Mouse (Mus musculus) myocyte (in vitro differentiated cells): Measurements from ENCODE around the gene Ehbp1l1. TPM values are rescaled to one million over a fixed set of nuclear protein-coding genes. Genes with fewer than 3 reads are reported as not detected.

ENCODE experiments used
- H3K27me3 ChIP-seq: one replicate; pipeline ENCODE4 v1.6.1; 2011; ENCODE audit not compliant: control insufficient read depth, insufficient read depth, insufficient read length
- H3K36me3 ChIP-seq: one replicate; pipeline ENCODE4 v1.6.1; 2011; ENCODE audit not compliant: control insufficient read depth, insufficient read depth
- H3K4me2 ChIP-seq: one replicate; pipeline ENCODE4 v1.6.1; 2011; ENCODE audit warnings: low read depth, control low read depth
- H3K4me3 ChIP-seq: one replicate; pipeline ENCODE4 v1.5.1; 2011; ENCODE audit warnings: mild to moderate bottlenecking, control low read depth, moderate library complexity
- H3K79me2 ChIP-seq: one replicate; pipeline ENCODE4 v1.6.1; 2011; ENCODE audit not compliant: control insufficient read depth, insufficient read depth
- H3ac ChIP-seq: one replicate; pipeline ENCODE4 v1.6.1; 2011; ENCODE audit not compliant: control insufficient read depth, insufficient read length
- CEBPB ChIP-seq: IDR thresholded peaks from 2 replicates; pipeline ENCODE4 v1.6.1; 2011; ENCODE audit warnings: mild to moderate bottlenecking, moderate library complexity; ENCODE audit not compliant: poor library complexity, insufficient read depth, severe bottlenecking
- E2F4 ChIP-seq: IDR thresholded peaks from one replicate; pipeline ENCODE4 v1.6.1; 2011; ENCODE audit warnings: mild to moderate bottlenecking, control low read depth, moderate library complexity; ENCODE audit not compliant: insufficient read depth
- MAX ChIP-seq: IDR thresholded peaks from one replicate; pipeline ENCODE4 v1.6.1; 2011; ENCODE audit warnings: low read depth, mild to moderate bottlenecking, control low read depth
- MYOD1 ChIP-seq, 3 experiments: IDR thresholded peaks; one replicate each; pipeline ENCODE4 v1.6.1; 2011; ENCODE audit warnings: control low read depth in 2 of 3, low read depth in 2 of 3, mild to moderate bottlenecking in 2 of 3, moderate library complexity in 1 of 3; ENCODE audit not compliant: insufficient read length in 2 of 3, control insufficient read depth in 1 of 3
- MYOG ChIP-seq, 3 experiments: IDR thresholded peaks; one replicate each; pipeline ENCODE4 v1.6.1; 2011; ENCODE audit warnings: control low read depth in 2 of 3, low read depth in 2 of 3, mild to moderate bottlenecking in 2 of 3; ENCODE audit not compliant: insufficient read length in 2 of 3, control insufficient read depth in 1 of 3, insufficient read depth in 1 of 3
- POLR2A ChIP-seq: IDR thresholded peaks from one replicate; pipeline ENCODE4 v1.6.1; 2011; ENCODE audit warnings: low read depth, mild to moderate bottlenecking, control low read depth, moderate library complexity; ENCODE audit not compliant: insufficient read length
- POLR2AphosphoS2 ChIP-seq: IDR thresholded peaks from one replicate; pipeline ENCODE4 v1.6.1; 2011; ENCODE audit warnings: low read depth, control low read depth; ENCODE audit not compliant: insufficient read length
- REST ChIP-seq: IDR thresholded peaks from one replicate; pipeline ENCODE4 v1.6.1; 2011; ENCODE audit warnings: mild to moderate bottlenecking, control low read depth, moderate library complexity; ENCODE audit not compliant: insufficient read depth, insufficient read length
- SRF ChIP-seq: IDR thresholded peaks from one replicate; pipeline ENCODE4 v1.6.1; 2011; ENCODE audit warnings: low read depth; ENCODE audit not compliant: control insufficient read depth, insufficient read length
- TCF12 ChIP-seq: IDR thresholded peaks from one replicate; pipeline ENCODE4 v1.6.1; 2011; ENCODE audit warnings: mild to moderate bottlenecking, control low read depth; ENCODE audit not compliant: poor library complexity, insufficient read depth, severe bottlenecking
- TCF3 ChIP-seq: IDR thresholded peaks from one replicate; pipeline ENCODE4 v1.6.1; 2011; ENCODE audit warnings: low read depth, control low read depth; ENCODE audit not compliant: insufficient read length
- polyA plus RNA-seq: library from polyadenylated mRNA; unstranded; fragments of >200 nt; fragmentation: generic; extraction: Trizol; gene quantifications from one replicate; pipeline ENCODE4 v1.2.1, GENCODE M21; 2012; ENCODE audit warnings: missing spikeins

Ehbp1l1 gene
- polyA plus RNA-seq, 1 experiment: 97.4 TPM

DNA sequence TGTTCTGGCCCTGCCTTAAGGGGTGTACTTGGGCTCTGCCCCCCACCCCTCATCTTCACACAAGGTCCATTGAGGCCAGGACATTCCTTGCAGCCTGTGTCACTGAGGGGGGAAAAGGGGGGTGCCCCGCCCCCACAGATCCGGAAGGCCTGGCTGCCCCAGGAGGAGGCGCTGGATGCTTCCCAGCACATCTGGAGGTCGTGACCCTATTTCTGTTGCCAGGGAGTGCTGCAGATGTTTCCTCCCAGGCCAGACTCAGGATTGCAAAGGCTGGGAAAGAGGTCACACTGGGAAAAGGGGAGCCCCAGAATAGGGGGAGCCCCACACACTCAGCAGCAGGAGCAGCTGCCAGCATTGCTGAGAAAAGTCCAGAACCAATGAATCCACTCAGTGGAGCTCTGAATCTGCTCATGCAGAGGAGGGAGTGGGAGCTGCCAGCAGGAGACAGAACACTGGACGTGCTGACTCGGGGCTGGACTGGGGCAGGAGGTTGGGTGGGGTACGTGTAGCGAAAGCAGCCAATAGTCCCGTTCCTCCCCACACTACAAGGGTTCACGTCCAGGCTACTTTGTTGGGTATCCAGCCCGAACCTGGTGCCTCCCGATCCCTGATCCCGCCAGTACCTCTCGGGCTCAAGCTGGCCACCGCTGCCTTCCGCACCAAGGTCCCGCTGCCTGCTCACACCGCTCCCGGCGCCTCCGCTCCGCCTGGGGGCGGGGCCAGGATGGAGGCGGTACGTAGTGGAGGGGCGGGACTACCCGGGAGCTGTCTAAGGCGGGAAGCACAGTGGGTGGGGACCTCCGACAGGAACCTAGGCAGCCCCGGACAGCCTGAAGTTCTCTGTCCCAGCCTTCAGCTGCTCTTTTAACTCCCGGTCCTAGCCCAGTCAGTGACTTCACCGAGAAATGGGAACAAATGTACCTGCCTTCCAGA is 62.9 kb downstream of the Ehbp1l1 start, which contains the start of gene Sipa1:
TSS of gene Sipa1 (minus strand) at position 727 of the 933 bp plus-strand sequence.
- peak; percentile 96 for TF ChIP-seq POLR2A
- TF ChIP-seq TCF12: no peak
- no peak for TF ChIP-seq CEBPB
- TF ChIP-seq REST: no peak
- peak; percentile 98 for TF ChIP-seq POLR2AphosphoS2
- no peak for TF ChIP-seq MYOG (IDR thresholded peaks at IDR 0.05; ENCODE audit: control insufficient read depth in 1 of 3, insufficient read depth in 1 of 3, insufficient read length in 2 of 3, low read depth in 2 of 3)
- TF ChIP-seq TCF3: no peak
- peak in 1 of 3 experiments; percentile 3 for TF ChIP-seq MYOD1 (IDR thresholded peaks at IDR 0.05; ENCODE audit: control insufficient read depth in 1 of 3, insufficient read length in 2 of 3, low read depth in 2 of 3)
- no peak for TF ChIP-seq SRF
- TF ChIP-seq MAX: no peak
- TF ChIP-seq E2F4: peak; percentile 30
- H3ac ChIP-seq: peak within 1 kb of the TSS; percentile 6
- H3K36me3 ChIP-seq: no peaks in the 10 kb centered on the region
- no peaks in the 10 kb centered on the region for H3K27me3 ChIP-seq
- peak within 1 kb of the TSS; percentile 78 for H3K4me2 ChIP-seq
- H3K4me3 ChIP-seq: peak within 1 kb of the TSS; percentile 46
- H3K79me2 ChIP-seq: no peaks in the 10 kb centered on the region

DNA sequence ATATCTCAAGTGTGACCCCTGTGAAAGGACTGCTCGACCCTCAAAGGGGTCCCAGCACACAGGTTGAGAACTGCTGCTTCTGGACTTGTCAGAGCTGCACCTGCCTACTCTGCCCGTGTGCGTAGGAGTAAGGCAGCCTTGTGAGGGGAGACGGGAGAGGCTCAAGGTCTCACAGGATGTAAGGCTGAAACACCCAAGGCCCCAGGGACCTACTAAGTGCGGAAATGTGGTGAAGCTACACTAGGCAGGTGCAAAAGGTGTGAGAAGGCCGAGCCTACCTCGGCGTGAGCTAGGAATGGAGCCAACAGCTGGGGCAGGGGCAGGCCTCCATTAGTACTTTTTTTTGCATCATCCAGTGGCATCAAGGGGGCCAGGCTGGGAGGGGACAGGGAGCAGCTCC is 63.8 kb downstream of the Ehbp1l1 start:
- Histone ChIP-seq H3K27me3 (no peaks in the 10 kb centered on the region), H3K36me3 (no peaks in the 10 kb centered on the region), H3K4me3 (peak overlapping the region; percentile 46), H3K4me2 (peak overlapping the region; percentile 78), H3ac (no peak overlapping the region), H3K79me2 (no peaks in the 10 kb centered on the region)
- no peak for TF ChIP-seq MYOG (IDR thresholded peaks at IDR 0.05; ENCODE audit: control insufficient read depth in 1 of 3, insufficient read depth in 1 of 3, insufficient read length in 2 of 3, low read depth in 2 of 3)
- TF ChIP-seq CEBPB: no peak
- TF ChIP-seq SRF: no peak
- no peak for TF ChIP-seq TCF12

DNA sequence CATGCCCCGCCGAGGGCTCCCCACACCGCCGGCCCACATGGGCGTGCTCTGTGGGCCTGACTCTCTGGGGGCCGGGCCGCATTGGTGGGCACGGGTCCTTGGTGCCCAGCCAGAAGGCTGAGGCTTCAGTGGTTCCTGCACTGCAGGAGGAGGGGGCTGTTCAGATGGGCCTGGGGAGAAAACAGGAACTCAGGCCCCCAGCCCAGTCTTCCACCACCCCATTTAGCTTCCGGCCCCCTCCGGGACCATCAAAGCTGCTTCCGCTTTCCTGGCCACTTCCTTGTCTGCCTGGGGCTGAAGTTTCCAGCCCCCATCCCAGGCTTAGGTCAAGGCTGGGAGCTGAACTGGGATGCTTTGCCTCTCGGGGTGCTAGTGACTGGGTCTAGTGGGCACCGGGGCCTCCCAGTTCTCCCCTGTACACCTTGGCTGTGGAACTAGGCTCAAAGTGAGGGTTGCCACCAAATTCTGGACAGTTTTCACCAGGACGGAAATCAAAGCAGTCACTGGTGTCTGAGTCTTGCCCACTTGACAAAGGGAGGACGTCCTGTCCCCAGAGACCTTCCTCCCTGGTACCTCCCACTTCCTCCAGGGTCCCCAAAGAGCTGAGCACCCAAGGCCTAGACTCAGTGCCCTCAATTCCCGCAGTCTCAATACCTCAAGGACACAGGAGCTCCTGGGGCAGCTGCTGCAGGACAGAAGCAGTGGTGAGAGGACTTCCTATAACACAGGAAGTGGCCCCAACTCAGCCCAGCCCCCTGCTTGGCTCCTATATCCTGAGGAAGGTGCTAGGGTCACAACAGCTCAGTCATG is 65.0 kb downstream of the Ehbp1l1 start:
- Histone ChIP-seq H3K36me3 (no peaks in the 10 kb centered on the region), H3ac (no peak overlapping the region), H3K4me3 (no peak overlapping the region), H3K79me2 (no peaks in the 10 kb centered on the region), H3K27me3 (no peaks in the 10 kb centered on the region), H3K4me2 (no peak overlapping the region)
- no peak for TF ChIP-seq POLR2A
- no peak for TF ChIP-seq MYOD1 (IDR thresholded peaks at IDR 0.05; ENCODE audit: control insufficient read depth in 1 of 3, insufficient read length in 2 of 3, low read depth in 2 of 3)
- TF ChIP-seq TCF12: no peak

Other genes starting within 250 kb of the Ehbp1l1 start
- 66.4 TPM for gene Mus81, start 237.9 kb downstream of the Ehbp1l1 start, polyA plus RNA-seq
- 948 TPM for gene Cfl1, start 235.9 kb downstream of the Ehbp1l1 start, polyA plus RNA-seq
- 0.17 TPM for gene 1700020D05Rik, start 222.5 kb downstream of the Ehbp1l1 start, polyA plus RNA-seq
- gene Snx32, start 215.8 kb downstream of the Ehbp1l1 start, polyA plus RNA-seq: 7.8 TPM
- gene Ovol1, start 165.7 kb downstream of the Ehbp1l1 start, polyA plus RNA-seq: not detected
- 3.2 TPM for gene Ap5b1, start 158.3 kb downstream of the Ehbp1l1 start, polyA plus RNA-seq
- gene Rnaseh2c, start 124.4 kb downstream of the Ehbp1l1 start, polyA plus RNA-seq: 31.9 TPM
- gene Kat5, start 116.1 kb downstream of the Ehbp1l1 start, polyA plus RNA-seq: 37.1 TPM
- gene Rela, start 88.8 kb downstream of the Ehbp1l1 start, polyA plus RNA-seq: 58.0 TPM
- 14.4 TPM for gene Sipa1, start 62.6 kb downstream of the Ehbp1l1 start, polyA plus RNA-seq
- 19.0 TPM for gene Map3k11, start 37.6 kb downstream of the Ehbp1l1 start, polyA plus RNA-seq
- 34.9 TPM for gene Pcnx3, start 37.4 kb downstream of the Ehbp1l1 start, polyA plus RNA-seq
- 0.12 TPM for gene Kcnk7, start 21.9 kb downstream of the Ehbp1l1 start, polyA plus RNA-seq
- gene Fam89b, start 3.3 kb upstream of the Ehbp1l1 start, polyA plus RNA-seq: 77.4 TPM
- gene Ltbp3, start 14.6 kb upstream of the Ehbp1l1 start, polyA plus RNA-seq: 100 TPM
- 73.5 TPM for gene Scyl1, start 45.1 kb upstream of the Ehbp1l1 start, polyA plus RNA-seq
- 22.3 TPM for gene Frmd8, start 149.0 kb upstream of the Ehbp1l1 start, polyA plus RNA-seq
- 5.2 TPM for gene Slc25a45, start 151.5 kb upstream of the Ehbp1l1 start, polyA plus RNA-seq
- 0.31 TPM for gene Tigd3, start 167.8 kb upstream of the Ehbp1l1 start, polyA plus RNA-seq
- 78.5 TPM for gene Dpf2, start 186.7 kb upstream of the Ehbp1l1 start, polyA plus RNA-seq
- gene Cdc42ep2, start 198.5 kb upstream of the Ehbp1l1 start, polyA plus RNA-seq: 16.2 TPM
- gene Pola2, start 237.9 kb upstream of the Ehbp1l1 start, polyA plus RNA-seq: 11.9 TPM